ENCODE assay signal across 8 mouse cellular contexts in genomic region chr4:95557333-95557956, GRCm38 (mm10). TPM values are rescaled to one million over a fixed set of nuclear protein-coding genes. Genes with fewer than 3 reads are reported as not detected.
DNase-seq lines count a peak whose midpoint lies in the region; ATAC-seq and TF ChIP-seq lines count a peak whose summit lies in the region.

Gene Fggy, plus strand, starts transcription at chr4:95557507.

- no peaks in the 10 kb centered on the region for H3K27me3 ChIP-seq in hindbrain, embryonic 12.5 days
- no peaks in the 10 kb centered on the region for H3K27me3 ChIP-seq in lung, postnatal 0 days (replicated peaks; ENCODE audit: insufficient read depth, low read length)

- H3K4me2 ChIP-seq in hindbrain, embryonic 12.5 days (replicated peaks) = peak within 1 kb of the TSS; percentile 52
- H3K4me2 ChIP-seq in lung, postnatal 0 days (replicated peaks; ENCODE audit: low read depth, low read length) = peak within 1 kb of the TSS; percentile 64

- peak within 1 kb of the TSS; percentile 64 for H3K9ac ChIP-seq in hindbrain, embryonic 12.5 days
- H3K9ac ChIP-seq in lung, postnatal 0 days (replicated peaks; ENCODE audit: low read depth) = peak within 1 kb of the TSS; percentile 34

- peaks cover 4% of the 10 kb centered on the region for H3K4me1 ChIP-seq in hindbrain, embryonic 12.5 days
- peaks cover 9% of the 10 kb centered on the region for H3K4me1 ChIP-seq in lung, postnatal 0 days (ENCODE audit: insufficient read depth, low read depth, low read length)

- ATAC-seq in hindbrain, embryonic 12.5 days (ENCODE audit: low FRiP score) = peak; percentile 100
- peak; percentile 100 for ATAC-seq in lung, postnatal 0 days

- TF ChIP-seq CTCF in lung, postnatal 0 days (IDR thresholded peaks at IDR 0.05) = peak; percentile 29

- TF ChIP-seq EP300 in lung, postnatal 0 days (IDR thresholded peaks at IDR 0.05) = peak; percentile 25; the same call in 1 of the 2 replicates

- H3K4me3 ChIP-seq in hindbrain, embryonic 12.5 days = peak within 1 kb of the TSS; percentile 39
- H3K4me3 ChIP-seq in lung, postnatal 0 days (ENCODE audit: low read depth, low read length) = peak within 1 kb of the TSS; percentile 45

- no peaks in the 10 kb centered on the region for H3K9me3 ChIP-seq in hindbrain, embryonic 12.5 days (replicated peaks)
- H3K9me3 ChIP-seq in lung, postnatal 0 days (ENCODE audit: low read length) = no peaks in the 10 kb centered on the region

- DNase-seq in T-cell, adult 2 months (ENCODE audit: low spot score) = peak; percentile 92
- peak; percentile 97 for DNase-seq in cerebellum, postnatal 25 days
- DNase-seq in frontal cortex, postnatal 14 days (ENCODE audit: low spot score in 2 of 2) = peak; percentile 95 to 97
- peak; percentile 99 to 100 for DNase-seq in layer of hippocampus, postnatal 10 days (ENCODE audit: low spot score in 2 of 2)
- DNase-seq in lung, postnatal 0 days (ENCODE audit: low spot score) = peak; percentile 98
- peak; percentile 99 for DNase-seq in ovary, postnatal 10 days (ENCODE audit: low spot score)
- peak; percentile 94 for DNase-seq in thymus, postnatal 0 days (ENCODE audit: low spot score)

- H3K36me3 ChIP-seq in hindbrain, embryonic 12.5 days = no peaks in the 10 kb centered on the region
- H3K36me3 ChIP-seq in lung, postnatal 0 days (ENCODE audit: insufficient read depth, low read length) = no peaks in the 10 kb centered on the region

- peak within 1 kb of the TSS; percentile 67 for H3K27ac ChIP-seq in hindbrain, embryonic 12.5 days
- H3K27ac ChIP-seq in lung, postnatal 0 days (ENCODE audit: low read length) = peak within 1 kb of the TSS; percentile 78

- WGBS in hindbrain, embryonic 12.5 days = 26% methylated on average over 12 of the region's 12 CpGs
- WGBS in lung, postnatal 0 days = 20% methylated on average over 12 of the region's 12 CpGs

RNA-seq across cellular contexts. Expression of gene Fggy, which starts in this region (rescaled TPM):
- polyA plus RNA-seq in hindbrain, embryonic 12.5 days (2016; fragmentation: Nextera tagmentation; extraction: Ambion mirVana) = 8.7 and 10.2 TPM in 2 replicates
- total RNA-seq in layer of hippocampus, postnatal 10 days (2021) = 1 to 10 TPM; 7.9 to 9.9 TPM
- polyA plus RNA-seq in lung, postnatal 0 days (2015; fragmentation: Nextera tagmentation; extraction: Ambion mirVana) = 6.2 and 8.9 TPM in 2 replicates
- 4.7 TPM in 2 replicates for polyA plus RNA-seq in thymus, postnatal 0 days (2015; fragmentation: Nextera tagmentation; extraction: Ambion mirVana)

Comparison
In these comparisons a context has a peak if more than half of its experiments do, and no peak if none do; other contexts are left out.
1. Peak in every context shown above with its lines: DNase-seq, ATAC-seq, H3K4me3 ChIP-seq and H3K27ac ChIP-seq.